Mouse (Mus musculus) liver, embryonic 14.5 days (tissue): ENCODE results near the gene Gm49027.

Source experiments
- CTCF ChIP-seq: IDR thresholded peaks from 2 replicates; pipeline ENCODE4 v1.5.1; 2016; ENCODE audit warnings: antibody characterized with exemption, low read depth, control low read depth
- EP300 ChIP-seq: IDR thresholded peaks from 2 replicates; pipeline ENCODE4 v1.6.1; 2016; ENCODE audit warnings: antibody characterized with exemption, low read depth

GRCm38 (mm10) chr5:123573362-123573761 is 48.1 kb upstream of the Gm49027 start:
- TF ChIP-seq CTCF (no peak), EP300 (no peak)
